Mouse (Mus musculus) kidney, adult 2 months (tissue): ENCODE measurements around the gene Spata32. TPM values are rescaled to one million over a fixed set of nuclear protein-coding genes. Genes with fewer than 3 reads are reported as not detected.

Source experiments
- DNase-seq: peaks from one replicate; pipeline ENCODE4 v3.0.0; 2021
- H3K27ac ChIP-seq: fragments of 200-500 bp; 2 replicates; pipeline ENCODE4 v1.5.1; 2012; ENCODE audit warnings: low read depth, low read length, control low read depth, inconsistent platforms; ENCODE audit not compliant: insufficient read depth
- H3K27me3 ChIP-seq: fragments of 200-500 bp; replicated peaks from 2 replicates; pipeline ENCODE4 v1.6.1; 2012; ENCODE audit warnings: mild to moderate bottlenecking, moderate library complexity, low read length, inconsistent platforms; ENCODE audit not compliant: control insufficient read depth, insufficient read depth
- H3K36me3 ChIP-seq: fragments of 200-500 bp; 2 replicates; pipeline ENCODE4 v1.6.1; 2012; ENCODE audit warnings: mild to moderate bottlenecking, moderate library complexity, low read length, inconsistent platforms; ENCODE audit not compliant: control insufficient read depth, insufficient read depth
- H3K4me1 ChIP-seq: fragments of 200-500 bp; 2 replicates; pipeline ENCODE4 v1.6.1; 2011; ENCODE audit warnings: low read length; ENCODE audit not compliant: control insufficient read depth, insufficient read depth
- H3K4me3 ChIP-seq: fragments of 200-500 bp; 2 replicates; pipeline ENCODE4 v1.5.1; 2011; ENCODE audit warnings: mild to moderate bottlenecking, low read depth, low read length, control low read depth; ENCODE audit not compliant: insufficient read depth
- CTCF ChIP-seq: fragments of 200-500 bp; conservative IDR thresholded peaks from 2 replicates; pipeline ENCODE4 v1.5.1; 2011; ENCODE audit warnings: low read depth, mild to moderate bottlenecking, control low read depth, low read length, moderate library complexity, mixed read lengths; ENCODE audit not compliant: insufficient read depth, insufficient read length
- POLR2A ChIP-seq: fragments of 200-500 bp; IDR thresholded peaks from one replicate; pipeline ENCODE4 v1.6.1; 2011; ENCODE audit warnings: low read depth, low read length, control low read depth
- WGBS: fragments of 180-500 bp; shearing (Covaris S2); methylation state at CpG from one replicate; pipeline ENCODE4 v1.1.7; 2018; 5-methylcytosine and 5-hydroxymethylcytosine counted together
- polyA plus RNA-seq: library from polyadenylated mRNA; depleted of rRNA; stranded (reverse); fragments of >200 nt; gene quantifications from 2 replicates; pipeline ENCODE4 v1.2.3, GENCODE M21; 2012; rRNA removed

Gene Spata32
- polyA plus RNA-seq, 1 experiment, result not detected

DNA sequence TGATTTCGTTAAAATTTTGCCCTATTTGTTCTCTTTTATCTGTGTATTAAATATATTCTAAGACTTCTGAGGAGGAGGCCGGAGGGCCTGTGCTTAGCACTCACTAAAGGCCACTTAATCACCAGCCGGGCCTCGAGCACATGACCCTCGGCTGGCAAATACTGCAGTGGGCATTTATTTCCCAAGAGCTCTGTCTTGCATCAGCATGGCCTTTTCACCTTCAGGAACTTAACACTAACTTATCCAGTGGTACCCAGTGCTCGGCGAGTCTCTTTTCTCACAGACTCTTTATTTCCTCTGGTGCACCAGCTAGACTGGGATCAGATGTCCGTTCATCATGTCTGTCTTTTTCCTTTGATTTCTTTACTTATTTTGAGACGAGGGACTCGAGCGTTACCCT lies 57.5 kb downstream of the Spata32 start:
- Histone ChIP-seq H3K4me1 (peaks cover 3% of the 10 kb centered on the region; the same call in 1 of the 2 replicates), H3K36me3 (no peaks in the 10 kb centered on the region), H3K27ac (no peak overlapping the region), H3K27me3 (no peaks in the 10 kb centered on the region), H3K4me3 (no peak overlapping the region)
- DNase-seq, result no peak
- WGBS, result 91% methylated on average over 11 of the region's 11 CpGs
- TF ChIP-seq POLR2A (no peak), CTCF (no peak)

DNA sequence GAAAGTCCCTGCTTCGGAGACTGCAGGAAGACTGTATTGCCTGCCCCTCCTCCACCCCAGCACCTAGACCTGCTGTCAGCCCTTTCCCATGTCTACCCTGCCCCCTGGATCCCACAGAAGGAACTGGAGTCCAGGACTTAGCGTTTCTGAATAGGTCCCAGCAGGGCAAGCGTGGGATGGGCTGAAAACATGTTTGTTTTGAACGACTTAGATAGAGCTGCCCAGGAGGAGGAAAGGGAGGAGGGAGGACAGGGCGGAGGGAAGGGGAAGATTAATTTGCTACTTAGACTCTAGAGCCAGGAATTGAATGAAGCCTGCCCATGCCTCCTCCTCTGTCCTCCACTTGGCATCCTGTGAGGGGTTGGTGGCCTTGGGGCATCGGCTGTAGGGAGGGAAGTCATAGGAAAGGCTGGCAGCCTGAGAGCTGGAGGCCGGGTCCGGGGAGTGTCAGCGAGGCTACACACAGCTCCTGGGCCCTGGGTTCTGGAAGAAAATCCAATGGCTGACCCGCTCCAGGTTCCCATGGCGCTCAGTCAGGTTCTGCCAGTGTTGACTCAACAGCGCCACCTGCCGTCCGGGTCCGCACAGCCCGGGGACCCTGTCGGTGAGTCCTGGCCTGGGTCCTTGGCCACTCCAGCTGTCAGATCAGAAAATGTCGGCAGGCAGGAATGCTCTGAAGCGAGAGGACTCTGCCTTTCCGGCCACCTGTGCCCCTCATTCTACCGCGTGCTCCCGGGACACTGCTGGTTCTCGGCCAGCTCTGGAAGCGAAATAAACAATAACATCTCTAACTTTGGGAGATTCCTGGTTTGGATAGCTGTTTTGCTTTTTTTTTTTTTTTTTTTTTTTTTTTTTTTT lies 59.4 kb downstream of the Spata32 start:
- H3K4me3 ChIP-seq, result peak overlapping the region; percentile 29
- WGBS, result under 1% methylated on average over 25 of the region's 25 CpGs
- peak; percentile 98 for DNase-seq
- H3K27ac ChIP-seq, result peak overlapping the region; percentile 57
- TF ChIP-seq POLR2A (no peak), CTCF (peak; percentile 95)
- H3K4me1 ChIP-seq, result peaks cover 3% of the 10 kb centered on the region; the same call in 1 of the 2 replicates
- no peaks in the 10 kb centered on the region for H3K36me3 ChIP-seq
- no peaks in the 10 kb centered on the region for H3K27me3 ChIP-seq

Other genes with a start within 250 kb of the Spata32 start
- gene Nmt1, start 190.2 kb downstream of the Spata32 start, polyA plus RNA-seq, result 45.3 and 49.7 TPM in 2 replicates
- gene Dcakd, start 190.1 kb downstream of the Spata32 start, polyA plus RNA-seq, result 49.5 and 51.3 TPM in 2 replicates
- 14.9 and 18.1 TPM in 2 replicates for gene Plcd3, start 116.8 kb downstream of the Spata32 start, polyA plus RNA-seq
- gene Acbd4, start 116.8 kb downstream of the Spata32 start, polyA plus RNA-seq, result 119 and 130 TPM in 2 replicates
- gene Hexim1, start 102.2 kb downstream of the Spata32 start, polyA plus RNA-seq, result 24.9 and 26.4 TPM in 2 replicates
- gene Hexim2, start 86.0 kb downstream of the Spata32 start, polyA plus RNA-seq, result 3.8 and 4.0 TPM in 2 replicates
- 32.7 and 35.5 TPM in 2 replicates for gene Fmnl1, start 47.3 kb downstream of the Spata32 start, polyA plus RNA-seq
- 0.09 and 0.22 TPM in 2 replicates for gene 1700023F06Rik, start 9.9 kb downstream of the Spata32 start, polyA plus RNA-seq
- gene Map3k14, start 49.0 kb upstream of the Spata32 start, polyA plus RNA-seq, result 8.0 and 8.6 TPM in 2 replicates
- 38.4 and 46.8 TPM in 2 replicates for gene Arhgap27, start 145.3 kb upstream of the Spata32 start, polyA plus RNA-seq
- gene Plekhm1, start 194.3 kb upstream of the Spata32 start, polyA plus RNA-seq, result 21.9 and 24.0 TPM in 2 replicates